Mouse (Mus musculus) lung, embryonic 16.5 days (tissue): ENCODE data around the gene Mllt6. TPM values are rescaled to one million over a fixed set of nuclear protein-coding genes. Genes with fewer than 3 reads are reported as not detected.
"Not testable (repeated sequence)": the region's sequence is repeated elsewhere in the genome, so short reads cannot be mapped to it uniquely, and the experiment has no call there.

ENCODE experiments used
- ATAC-seq: fragments of 200-750 bp; cut with Nextera tagmentation; 2 replicates; pipeline ENCODE4 v1.8.0; 2017; ENCODE audit warnings: low read depth, mild to moderate bottlenecking, moderate library complexity
- H3K27ac ChIP-seq: fragments of 300-500 bp; sonication (generic); 2 replicates; pipeline ENCODE4 v1.5.1; 2014; ENCODE audit warnings: mild to moderate bottlenecking, control low read depth, low read length
- H3K27me3 ChIP-seq: fragments of 300-500 bp; sonication (generic); 2 replicates; pipeline ENCODE4 v1.6.1; 2014; ENCODE audit warnings: low read depth, low read length, mixed read lengths; ENCODE audit not compliant: control insufficient read depth, insufficient read depth
- H3K36me3 ChIP-seq: fragments of 300-500 bp; sonication (generic); 2 replicates; pipeline ENCODE4 v1.6.1; 2014; ENCODE audit warnings: low read length; ENCODE audit not compliant: control insufficient read depth, insufficient read depth
- H3K4me1 ChIP-seq: fragments of 300-500 bp; sonication (generic); replicated peaks from 2 replicates; pipeline ENCODE4 v1.6.1; 2014; ENCODE audit warnings: low read length, mixed read lengths; ENCODE audit not compliant: control insufficient read depth, insufficient read depth
- H3K4me2 ChIP-seq: fragments of 300-500 bp; sonication (generic); 2 replicates; pipeline ENCODE4 v1.6.1; 2014; ENCODE audit warnings: low read depth, low read length, control low read depth
- H3K4me3 ChIP-seq: fragments of 300-500 bp; sonication (generic); 2 replicates; pipeline ENCODE4 v1.5.1; 2014; ENCODE audit warnings: mild to moderate bottlenecking, low read length, control low read depth
- H3K9ac ChIP-seq: fragments of 300-500 bp; sonication (generic); 2 replicates; pipeline ENCODE4 v1.6.1; 2014; ENCODE audit warnings: low read length, control low read depth
- H3K9me3 ChIP-seq: fragments of 300-500 bp; sonication (generic); 2 replicates; pipeline ENCODE4 v1.6.1; 2016; ENCODE audit warnings: low read length; ENCODE audit not compliant: control insufficient read depth
- WGBS: fragments of 180-500 bp; shearing (Covaris S2); extraction: QIAGEN DNeasy Blood & Tissue Kit; methylation state at CpG from one replicate; pipeline ENCODE4 v1.1.7; 2014; 5-methylcytosine and 5-hydroxymethylcytosine counted together
- polyA plus RNA-seq: library from polyadenylated mRNA; unstranded; fragments of >200 nt; fragmentation: Nextera tagmentation; extraction: Ambion mirVana; gene quantifications from 2 replicates; pipeline ENCODE4 v1.2.1, GENCODE M21; 2015

Mllt6 gene
- polyA plus RNA-seq, 1 experiment from 2014 or later = 3.4 TPM

DNA sequence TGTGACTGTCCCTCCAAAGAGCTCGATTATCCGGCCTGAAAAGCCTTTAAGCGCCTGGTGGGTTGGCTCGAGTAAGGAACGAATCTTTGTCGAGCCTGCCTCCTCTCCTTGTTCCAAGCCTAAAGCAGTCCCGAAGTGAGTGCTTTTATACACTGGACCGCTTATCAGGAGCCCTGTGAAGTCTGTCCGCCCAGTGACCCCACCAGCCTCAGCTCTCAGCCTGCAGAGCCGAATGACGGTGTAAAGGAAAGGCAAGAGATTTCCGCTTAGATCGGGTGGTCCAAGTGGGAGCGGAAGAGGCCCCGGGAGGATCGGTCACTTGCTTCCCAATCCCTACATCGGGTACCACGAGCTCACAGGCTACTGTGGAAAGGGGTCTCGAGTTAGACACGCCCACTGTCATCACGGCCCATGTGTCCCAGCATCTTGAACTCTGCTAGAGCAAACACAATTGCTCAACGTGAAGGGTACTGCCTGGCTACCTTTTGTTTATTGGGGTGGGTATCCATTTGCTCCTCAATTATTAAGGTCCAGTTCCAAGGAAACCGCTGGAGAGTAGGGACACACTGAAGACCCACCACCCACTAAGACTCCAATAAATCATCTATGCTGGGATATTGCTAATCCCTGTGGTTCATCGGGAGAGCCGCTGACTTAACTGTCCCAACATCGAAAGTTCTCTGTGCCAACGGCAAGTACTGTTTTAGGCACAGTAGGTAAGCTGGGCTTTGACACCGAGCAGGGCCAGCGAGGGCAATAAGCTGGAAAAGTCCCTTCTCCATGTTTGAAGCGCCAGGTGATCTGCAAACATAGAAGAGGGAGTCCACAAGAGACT lies 37.7 kb downstream of the Mllt6 start:
- Histone ChIP-seq H3K36me3 (no peaks in the 10 kb centered on the region; the same call in 1 of the 2 replicates), H3K9ac (peak overlapping the region; percentile 88), H3K27ac (peak overlapping the region; percentile 100), H3K4me1 (peaks cover 45% of the 10 kb centered on the region), H3K4me3 (peak overlapping the region; percentile 66), H3K4me2 (peak overlapping the region; percentile 90), H3K27me3 (no peaks in the 10 kb centered on the region), H3K9me3 (no peaks in the 10 kb centered on the region)
- 15% methylated on average over 30 of the region's 30 CpGs for WGBS
- no peak; the same call in 1 of the 2 replicates for ATAC-seq

GRCm38 (mm10) chr11:97701581-97702392 lies 38.6 kb downstream of the Mllt6 start:
- H3K36me3 ChIP-seq = peaks cover 5% of the 10 kb centered on the region; the same call in 1 of the 2 replicates
- WGBS = 43% methylated on average over 15 of the region's 15 CpGs
- H3K9ac ChIP-seq = no peak overlapping the region; the same call in 1 of the 2 replicates
- peak overlapping the region; percentile 95 for H3K4me3 ChIP-seq
- H3K4me1 ChIP-seq = peaks cover 37% of the 10 kb centered on the region
- no peak for ATAC-seq
- H3K4me2 ChIP-seq = peak overlapping the region; percentile 90
- no peaks in the 10 kb centered on the region for H3K9me3 ChIP-seq
- peak overlapping the region; percentile 43 for H3K27ac ChIP-seq
- no peaks in the 10 kb centered on the region for H3K27me3 ChIP-seq

DNA sequence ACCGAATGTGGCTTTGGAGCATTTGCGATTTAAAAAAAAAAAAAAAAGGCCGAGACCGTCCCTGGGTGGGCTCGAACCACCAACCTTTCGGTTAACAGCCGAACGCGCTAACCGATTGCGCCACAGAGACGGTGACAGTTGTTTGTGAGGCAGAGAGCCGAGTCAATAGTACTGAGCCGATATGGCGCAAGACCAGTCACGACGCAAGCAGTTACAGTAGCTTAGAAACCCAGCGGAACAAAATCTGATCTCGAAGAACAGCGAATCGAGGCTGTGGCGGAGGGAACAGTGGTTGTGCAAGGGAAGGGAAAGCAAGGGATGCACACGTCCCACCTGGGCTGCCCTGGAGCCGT lies 39.2 kb downstream of the Mllt6 start:
- Histone ChIP-seq H3K9me3 (no peaks in the 10 kb centered on the region), H3K4me3 (peak overlapping the region; percentile 95), H3K4me1 (peaks cover 32% of the 10 kb centered on the region), H3K27me3 (no peaks in the 10 kb centered on the region), H3K9ac (peak overlapping the region; percentile 79), H3K36me3 (peaks cover 10% of the 10 kb centered on the region), H3K4me2 (peak overlapping the region; percentile 90), H3K27ac (peak overlapping the region; percentile 94)
- under 1% methylated on average over 24 of the region's 24 CpGs for WGBS
- ATAC-seq = peak; percentile 7

DNA sequence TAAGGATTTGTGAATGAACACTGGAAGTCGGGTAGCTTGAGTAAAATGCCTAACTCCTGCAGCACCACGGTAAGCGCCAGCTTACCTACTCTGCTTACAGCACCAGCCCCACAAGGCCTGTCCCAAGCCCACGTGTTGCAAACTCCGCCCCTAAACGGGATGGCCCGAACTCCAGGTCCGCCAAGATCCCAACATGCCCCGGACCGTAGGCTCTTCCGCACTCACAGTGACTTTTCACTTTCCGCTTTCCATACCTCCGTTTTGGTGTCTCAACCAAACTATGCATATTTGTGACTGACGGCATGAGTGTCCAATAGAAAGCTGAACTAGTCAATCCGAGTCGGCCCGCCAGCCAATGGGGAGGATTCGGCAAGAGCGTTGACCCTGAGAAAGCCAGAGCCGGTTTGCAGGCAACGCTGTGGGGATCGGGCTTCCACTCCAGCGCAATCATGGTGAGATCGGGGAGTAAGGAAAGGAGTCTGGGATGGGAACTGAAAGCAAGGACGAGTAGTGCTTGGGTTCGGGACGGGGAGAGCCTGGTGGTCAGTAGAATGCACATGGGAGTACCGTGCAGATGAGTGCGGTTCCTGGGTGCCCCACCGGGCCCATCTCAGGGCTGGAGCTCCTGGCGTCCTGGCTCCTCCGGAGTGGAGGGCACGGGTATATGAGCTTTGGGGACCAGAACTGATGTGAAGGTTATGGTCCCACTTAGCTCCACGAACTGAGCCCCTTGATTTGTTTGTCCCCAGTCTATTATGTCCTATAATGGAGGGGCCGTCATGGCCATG lies 40.0 kb downstream of the Mllt6 start, which contains the start of gene Psmb3:
TSS of gene Psmb3 (plus strand) at position 361 of the 788 bp plus-strand sequence.
- WGBS = under 1% methylated on average over 35 of the region's 35 CpGs
- H3K36me3 ChIP-seq = peaks cover 12% of the 10 kb centered on the region
- ATAC-seq = peak; percentile 85
- peak within 1 kb of the TSS; percentile 95 for H3K9ac ChIP-seq
- H3K4me3 ChIP-seq = peak within 1 kb of the TSS; percentile 95
- H3K4me2 ChIP-seq = peak within 1 kb of the TSS; percentile 90
- H3K27me3 ChIP-seq = no peaks in the 10 kb centered on the region
- H3K27ac ChIP-seq = peak within 1 kb of the TSS; percentile 94
- H3K4me1 ChIP-seq = peaks cover 25% of the 10 kb centered on the region
- no peaks in the 10 kb centered on the region for H3K9me3 ChIP-seq

DNA sequence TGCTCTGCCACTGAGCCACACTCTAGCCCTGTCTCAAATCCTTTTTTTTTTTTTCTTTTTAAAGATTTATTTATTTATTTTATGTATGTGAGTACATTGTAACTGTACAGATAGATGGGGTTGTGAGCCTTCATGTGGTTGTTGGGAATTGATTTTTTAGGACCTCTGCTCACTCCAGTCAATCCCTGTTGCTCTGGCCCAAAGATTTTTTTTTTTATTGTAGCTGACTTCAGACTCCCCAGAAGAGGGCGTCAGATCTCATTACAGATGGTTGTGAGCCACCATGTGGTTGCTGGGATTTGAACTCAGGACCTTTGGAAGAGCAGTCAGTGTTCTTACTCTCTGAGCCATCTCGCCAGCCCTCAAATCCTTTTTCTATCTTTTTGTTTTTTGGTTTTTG lies 46.9 kb downstream of the Mllt6 start:
- not testable (repeated sequence) for H3K9me3 ChIP-seq, H3K27ac ChIP-seq, ATAC-seq, H3K9ac ChIP-seq, H3K27me3 ChIP-seq, H3K4me1 ChIP-seq, H3K4me3 ChIP-seq, H3K4me2 ChIP-seq
- 78% methylated on average over 2 of the region's 2 CpGs for WGBS
- peaks cover 38% of the 10 kb centered on the region for H3K36me3 ChIP-seq

DNA sequence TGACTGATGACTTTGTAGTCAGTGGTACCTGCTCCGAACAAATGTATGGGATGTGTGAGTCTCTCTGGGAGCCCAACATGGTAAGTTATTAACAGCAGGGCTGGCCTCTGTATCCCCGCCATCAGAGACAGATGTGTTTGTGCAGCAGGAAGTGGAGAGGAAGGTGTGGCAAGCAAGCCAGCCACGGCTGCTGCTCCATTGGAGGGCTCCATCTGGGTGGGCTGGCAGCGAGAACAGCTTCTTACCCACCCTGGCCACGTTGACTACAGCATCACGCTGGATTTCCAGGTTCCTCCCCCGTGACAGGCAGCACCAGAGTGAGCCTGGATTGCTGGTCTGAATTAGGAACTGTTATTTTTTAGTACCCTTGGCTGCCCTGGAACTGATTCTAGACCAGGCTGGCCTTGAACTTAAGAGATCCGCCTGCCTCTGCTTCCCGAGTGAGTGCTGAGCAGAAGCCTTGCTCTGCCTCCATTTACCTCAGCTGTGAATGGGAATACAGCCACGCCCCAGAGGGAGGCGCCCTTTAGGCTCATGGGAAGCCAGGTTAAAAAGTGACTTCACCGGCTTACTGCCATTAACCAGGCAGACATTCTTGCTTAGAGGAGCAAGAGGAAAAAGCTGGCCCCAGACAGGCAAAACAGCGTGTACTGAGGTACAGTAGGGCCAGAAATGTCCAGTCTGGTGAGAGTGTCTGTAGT lies 48.1 kb downstream of the Mllt6 start:
- H3K4me2 ChIP-seq = no peak overlapping the region
- no peak overlapping the region for H3K9ac ChIP-seq

DNA sequence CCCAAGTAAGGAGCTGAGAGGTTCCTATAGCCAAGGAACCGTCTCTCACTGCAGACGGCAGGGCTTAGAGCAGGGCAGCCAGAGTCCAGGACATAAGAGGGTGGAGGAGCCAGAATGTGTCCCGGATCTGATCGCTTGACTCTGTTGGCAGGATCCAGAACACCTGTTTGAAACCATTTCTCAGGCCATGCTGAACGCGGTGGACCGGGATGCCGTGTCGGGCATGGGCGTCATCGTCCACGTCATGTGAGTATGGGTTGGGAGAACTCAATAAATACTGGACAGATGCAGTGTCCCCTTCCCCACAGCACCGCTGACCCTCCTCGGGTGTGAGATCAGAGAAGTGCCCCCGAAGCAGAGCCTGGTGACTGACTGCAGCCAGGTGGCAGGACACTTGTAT lies 49.1 kb downstream of the Mllt6 start:
- Histone ChIP-seq H3K9ac (no peak overlapping the region), H3K4me1 (no peaks in the 10 kb centered on the region), H3K36me3 (peaks cover 29% of the 10 kb centered on the region), H3K4me2 (no peak overlapping the region), H3K9me3 (no peaks in the 10 kb centered on the region), H3K27me3 (no peaks in the 10 kb centered on the region), H3K27ac (no peak overlapping the region), H3K4me3 (no peak overlapping the region)
- WGBS = 83% methylated on average over 15 of the region's 15 CpGs
- no peak for ATAC-seq

More for the DNA sequence above, 48.1 kb downstream of the Mllt6 start:
- 72% methylated on average over 13 of the region's 13 CpGs for WGBS
- Histone ChIP-seq H3K4me3 (no peak overlapping the region), H3K27ac (no peak overlapping the region), H3K27me3 (no peaks in the 10 kb centered on the region), H3K9me3 (no peaks in the 10 kb centered on the region), H3K36me3 (peaks cover 35% of the 10 kb centered on the region), H3K4me1 (no peaks in the 10 kb centered on the region)
- no peak for ATAC-seq

- Histone ChIP-seq H3K9me3 (no peaks in the 10 kb centered on the region), H3K9ac (no peak overlapping the region), H3K4me3 (no peak overlapping the region), H3K27me3 (no peaks in the 10 kb centered on the region), H3K4me2 (no peak overlapping the region), H3K36me3 (peaks cover 32% of the 10 kb centered on the region), H3K4me1 (no peaks in the 10 kb centered on the region), H3K27ac (no peak overlapping the region)
- WGBS = 75% methylated on average over 8 of the region's 8 CpGs
- ATAC-seq = no peak
Measured at GRCm38 (mm10) chr11:97713896-97714295, 50.7 kb downstream of the Mllt6 start.
